Mouse (Mus musculus) neural tube, postnatal 0 days (tissue): ENCODE data around the gene Mybpc3. TPM values are rescaled to one million over a fixed set of nuclear protein-coding genes. Genes with fewer than 3 reads are reported as not detected.

Experiments used
- polyA plus RNA-seq: library from polyadenylated mRNA; unstranded; fragments of >200 nt; fragmentation: Nextera tagmentation; extraction: Ambion mirVana; gene quantifications from 2 replicates; pipeline ENCODE4 v1.2.1, GENCODE M21; 2015

The Mybpc3 gene
- 0.09 TPM in 1 of 2 replicates, not detected in the other for polyA plus RNA-seq

GRCm38 (mm10) chr2:91117585-91118275 lies at the start of gene Mybpc3:
Mybpc3 (plus strand) TSS chr2:91118144.

DNA sequence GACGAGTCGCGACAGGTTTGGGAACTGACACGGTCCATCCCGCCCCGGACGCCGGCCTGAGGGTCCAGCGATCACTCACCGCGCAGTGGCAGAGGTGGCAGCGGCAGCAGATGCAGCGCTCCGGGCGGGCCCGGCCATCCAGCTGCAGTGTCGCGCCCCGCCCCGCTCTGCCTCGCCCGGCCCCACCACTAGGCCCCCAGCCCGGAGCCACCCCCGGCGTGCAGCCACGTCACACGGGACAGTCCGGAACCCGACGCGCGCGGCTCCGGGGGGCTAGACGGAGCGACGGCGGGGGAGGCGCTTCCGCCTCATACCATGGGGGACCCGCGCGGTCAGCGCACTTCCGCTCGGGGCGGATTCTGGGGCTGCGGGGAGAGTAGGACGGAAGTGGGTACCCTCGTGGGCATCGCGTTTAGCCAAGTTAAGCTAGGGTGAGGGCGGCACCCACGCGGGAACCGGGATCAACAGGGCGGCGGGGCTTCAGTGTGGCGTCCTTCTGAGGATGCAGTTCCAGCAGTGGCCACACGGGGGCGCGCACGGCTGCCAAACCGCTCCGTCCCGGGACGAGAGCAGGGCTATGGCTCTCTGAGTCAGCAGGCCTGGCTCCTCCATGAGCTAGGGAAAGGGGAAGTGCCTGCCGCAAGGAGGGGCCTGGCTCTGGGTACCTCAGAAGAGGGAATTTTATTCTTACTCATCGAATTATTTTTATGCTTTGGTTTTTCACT lies 47.7 kb upstream of the Mybpc3 start, which contains the start of gene Slc39a13:
Gene Slc39a13 (minus strand): TSS at position 342 of the 725 bp plus-strand sequence.

GRCm38 (mm10) chr2:91081775-91082695 lies 35.9 kb upstream of the Mybpc3 start, which contains the start of gene Spi1:
Spi1 (plus strand) TSS chr2:91082390.

GRCm38 (mm10) chr2:91183711-91184405 lies 65.9 kb downstream of the Mybpc3 start, which contains the start of gene Madd:
Madd (minus strand) TSS chr2:91183837.

Other genes with a start within 250 kb of the Mybpc3 start
- 325 and 366 TPM in 2 replicates for gene C1qtnf4, start 232.3 kb upstream of the Mybpc3 start, polyA plus RNA-seq
- 39.9 and 40.1 TPM in 2 replicates for gene Kbtbd4, start 213.4 kb upstream of the Mybpc3 start, polyA plus RNA-seq
- gene Ndufs3, start 213.3 kb upstream of the Mybpc3 start, polyA plus RNA-seq, result 280 and 302 TPM in 2 replicates
- 49.7 and 53.5 TPM in 2 replicates for gene Celf1, start 177.8 kb upstream of the Mybpc3 start, polyA plus RNA-seq
- gene Rapsn, start 82.5 kb upstream of the Mybpc3 start, polyA plus RNA-seq, result 1.3 and 1.5 TPM in 2 replicates
- 229 and 245 TPM in 2 replicates for gene Psmc3, start 64.1 kb upstream of the Mybpc3 start, polyA plus RNA-seq
- gene Slc39a13, start 47.7 kb upstream of the Mybpc3 start, polyA plus RNA-seq, result 28.0 and 30.3 TPM in 2 replicates
- gene Spi1, start 35.8 kb upstream of the Mybpc3 start, polyA plus RNA-seq, result 7.3 and 7.9 TPM in 2 replicates
- 31.9 and 36.3 TPM in 2 replicates for gene Madd, start 65.7 kb downstream of the Mybpc3 start, polyA plus RNA-seq
- gene Nr1h3, start 84.7 kb downstream of the Mybpc3 start, polyA plus RNA-seq, result 2.1 and 2.5 TPM in 2 replicates
- 29.8 and 31.3 TPM in 2 replicates for gene Acp2, start 84.7 kb downstream of the Mybpc3 start, polyA plus RNA-seq
- gene Ddb2, start 118.8 kb downstream of the Mybpc3 start, polyA plus RNA-seq, result 11.7 and 13.5 TPM in 2 replicates
- 28.1 and 28.7 TPM in 2 replicates for gene Pacsin3, start 137.8 kb downstream of the Mybpc3 start, polyA plus RNA-seq
- 51.3 and 54.3 TPM in 2 replicates for gene Arfgap2, start 146.8 kb downstream of the Mybpc3 start, polyA plus RNA-seq